Mouse (Mus musculus): Measurements from ENCODE around the gene Irak3. TPM values are rescaled to one million over a fixed set of nuclear protein-coding genes. Genes with fewer than 3 reads are reported as not detected.

The Irak3 gene
- total and polyA plus RNA-seq, 2 experiments from 2014 or later: 1.0 TPM; not detected in 1

DNA sequence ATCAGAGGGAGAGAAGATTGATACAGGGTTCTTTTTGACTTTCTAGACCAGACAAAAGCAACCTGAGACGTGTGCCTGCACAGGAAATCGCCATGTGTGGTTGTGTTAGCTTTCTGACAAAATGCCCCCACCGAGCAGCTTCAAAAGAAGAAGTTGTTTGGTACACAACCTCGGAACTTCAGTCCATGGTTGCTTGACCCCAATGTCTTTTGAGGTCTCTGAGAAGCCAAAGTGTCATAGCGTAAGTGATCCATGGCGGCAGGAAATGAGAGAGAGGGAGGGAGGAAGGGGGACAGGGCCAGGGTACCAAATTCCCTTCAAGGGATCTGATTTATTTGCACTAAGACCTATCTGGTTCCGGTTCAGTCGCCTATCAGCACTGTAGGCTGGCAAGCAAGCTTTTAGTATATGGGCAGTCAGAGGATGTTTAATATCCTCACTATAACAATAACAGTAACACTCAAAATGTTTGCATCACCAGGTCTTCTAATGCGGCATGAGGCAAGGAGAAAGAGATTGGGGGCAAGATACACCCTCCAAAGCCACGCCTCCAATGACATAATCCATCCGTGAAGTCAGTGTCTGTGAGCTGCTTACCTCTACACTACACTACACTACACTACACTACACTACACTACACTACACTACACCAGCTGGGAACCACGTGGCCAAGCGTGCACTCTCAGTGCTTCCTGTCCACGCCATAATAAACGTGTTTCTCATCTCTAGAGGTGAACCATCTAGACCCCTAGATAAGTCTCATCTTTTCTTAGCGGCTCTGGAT, 729 bp upstream of the Irak3 start:
- no peaks in the 10 kb centered on the region for H3K4me1 ChIP-seq (ENCODE audit: control insufficient read depth, insufficient read depth)
- TF ChIP-seq CTCF (IDR thresholded peaks at IDR 0.05; ENCODE audit: low read depth) (no peak), EP300 (IDR thresholded peaks at IDR 0.05; ENCODE audit: low read depth) (no peak)
- WGBS: 70% methylated on average over 16 of the region's 16 CpGs
- DNase-seq (ENCODE audit: low spot score) (no peak), ATAC-seq (ENCODE audit: insufficient read depth, low read depth) (no peak)
- no peaks in the 10 kb centered on the region for H3K27me3 ChIP-seq (ENCODE audit: control insufficient read depth, insufficient read depth, low read length)
- H3K4me3 ChIP-seq (ENCODE audit: low read depth, low read length): 0 out of 2 replicates have a peak overlapping the region, but pooled peaks have one; percentile 56
- H3K4me2 ChIP-seq (ENCODE audit: low read depth, low read length): peak overlapping the region; percentile 88; the same call in 1 of the 2 replicates
- H3K36me3 ChIP-seq (replicated peaks; ENCODE audit: control insufficient read depth, insufficient read depth, low read length): no peaks in the 10 kb centered on the region
- H3K27ac ChIP-seq (ENCODE audit: low read depth): no peak overlapping the region
- H3K9ac ChIP-seq (replicated peaks; ENCODE audit: low read depth, low read length): no peak overlapping the region
- H3K9me3 ChIP-seq (replicated peaks; ENCODE audit: control insufficient read depth, low read length): no peaks in the 10 kb centered on the region

- peak within 1 kb of the TSS; percentile 52 for H3K9ac ChIP-seq (replicated peaks; ENCODE audit: low read depth, low read length)
- 2% methylated on average over 65 of the region's 65 CpGs for WGBS
- DNase-seq (ENCODE audit: low spot score): peak; percentile 27
Measured at GRCm38 (mm10) chr10:120201131-120201921, 604 bp downstream of the Irak3 start, which contains the start of gene Tmbim4. Gene Tmbim4 (plus strand): TSS chr10:120201590.

DNA sequence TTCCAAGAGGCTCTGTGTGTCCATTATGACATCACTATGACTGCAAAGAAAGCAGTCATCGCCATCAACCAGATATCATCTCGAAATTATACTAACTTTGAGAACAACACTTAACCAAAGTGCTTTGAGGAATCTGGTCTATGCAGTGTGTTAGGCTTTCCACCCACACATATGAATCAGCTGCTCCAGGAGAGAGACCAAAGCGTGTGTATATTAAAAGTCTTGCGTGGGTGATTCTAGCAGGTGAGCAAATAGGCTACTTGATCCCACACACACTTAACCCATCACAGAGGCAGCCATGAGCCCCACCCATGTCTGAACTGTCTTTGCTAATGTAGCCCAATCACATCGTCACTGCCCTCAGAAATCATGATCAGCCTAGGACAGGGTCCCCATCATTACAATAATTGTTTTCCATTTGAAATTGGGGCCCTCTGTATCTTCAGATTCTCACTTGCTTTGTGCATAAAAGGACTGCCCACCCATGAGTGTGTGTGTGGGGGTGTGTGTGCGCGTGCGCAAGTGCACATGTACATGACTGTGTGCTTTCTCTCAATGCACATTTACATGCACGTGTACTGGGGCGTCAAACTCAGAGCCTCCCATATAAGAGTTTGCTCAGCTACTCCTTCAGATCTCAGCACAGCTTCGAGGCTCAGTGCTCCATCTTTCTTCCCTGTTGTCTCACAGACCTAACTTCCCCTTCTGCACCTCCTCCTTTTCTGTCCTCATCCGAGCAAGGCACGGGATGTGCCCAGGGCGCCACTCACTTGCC, 4.7 kb downstream of the Irak3 start:
- Histone ChIP-seq H3K27me3 (ENCODE audit: control insufficient read depth, insufficient read depth, low read length) (no peaks in the 10 kb centered on the region), H3K27ac (ENCODE audit: low read depth) (no peak overlapping the region), H3K4me2 (ENCODE audit: low read depth, low read length) (no peak overlapping the region), H3K36me3 (replicated peaks; ENCODE audit: control insufficient read depth, insufficient read depth, low read length) (no peaks in the 10 kb centered on the region), H3K9me3 (replicated peaks; ENCODE audit: control insufficient read depth, low read length) (no peaks in the 10 kb centered on the region), H3K9ac (replicated peaks; ENCODE audit: low read depth, low read length) (no peak overlapping the region), H3K4me1 (ENCODE audit: control insufficient read depth, insufficient read depth) (no peaks in the 10 kb centered on the region), H3K4me3 (ENCODE audit: low read depth, low read length) (no peak overlapping the region)
- ATAC-seq (ENCODE audit: insufficient read depth, low read depth) (no peak), DNase-seq (ENCODE audit: low spot score) (no peak)
- WGBS: 70% methylated on average over 14 of the region's 14 CpGs
- TF ChIP-seq EP300 (IDR thresholded peaks at IDR 0.05; ENCODE audit: low read depth) (no peak), CTCF (IDR thresholded peaks at IDR 0.05; ENCODE audit: low read depth) (no peak)

More at GRCm38 (mm10) chr10:120201131-120201921, 604 bp downstream of the Irak3 start, which contains the start of gene Tmbim4:
- Histone ChIP-seq H3K4me1 (ENCODE audit: control insufficient read depth, insufficient read depth) (no peaks in the 10 kb centered on the region), H3K27me3 (ENCODE audit: control insufficient read depth, insufficient read depth, low read length) (no peaks in the 10 kb centered on the region), H3K4me3 (ENCODE audit: low read depth, low read length) (peak within 1 kb of the TSS; percentile 56), H3K27ac (ENCODE audit: low read depth) (peak within 1 kb of the TSS; percentile 61), H3K9me3 (replicated peaks; ENCODE audit: control insufficient read depth, low read length) (no peaks in the 10 kb centered on the region), H3K4me2 (ENCODE audit: low read depth, low read length) (peak within 1 kb of the TSS; percentile 88), H3K36me3 (replicated peaks; ENCODE audit: control insufficient read depth, insufficient read depth, low read length) (no peaks in the 10 kb centered on the region)
- TF ChIP-seq CTCF (IDR thresholded peaks at IDR 0.05; ENCODE audit: low read depth) (no peak), EP300 (IDR thresholded peaks at IDR 0.05; ENCODE audit: low read depth) (no peak)
- peak; percentile 71 for ATAC-seq (ENCODE audit: insufficient read depth, low read depth)

DNA sequence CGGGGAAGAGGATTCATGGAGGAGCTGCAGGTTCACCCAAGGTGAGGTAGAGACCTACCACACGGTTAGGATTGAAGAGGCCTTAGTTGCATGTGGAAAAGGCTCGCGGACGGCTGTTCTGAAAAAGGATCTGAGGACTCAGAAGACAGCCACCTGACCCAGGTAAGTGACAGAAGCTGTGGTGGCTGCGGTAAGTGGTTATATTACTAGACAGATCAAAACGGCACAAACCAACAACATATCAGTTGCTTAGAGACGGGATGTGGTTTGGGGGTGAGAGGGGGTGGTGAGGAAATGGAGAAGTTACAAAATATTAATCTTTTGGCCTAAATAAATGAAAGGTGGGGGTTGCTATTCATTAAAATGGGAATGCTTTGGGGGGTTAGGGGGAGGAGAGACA, 8.7 kb downstream of the Irak3 start:
- ATAC-seq (ENCODE audit: insufficient read depth, low read depth): no peak
- H3K9ac ChIP-seq (replicated peaks; ENCODE audit: low read depth, low read length): no peak overlapping the region
- TF ChIP-seq CTCF (IDR thresholded peaks at IDR 0.05; ENCODE audit: low read depth): no peak
- no peak for TF ChIP-seq EP300 (IDR thresholded peaks at IDR 0.05; ENCODE audit: low read depth)
- H3K4me1 ChIP-seq (ENCODE audit: control insufficient read depth, insufficient read depth): no peaks in the 10 kb centered on the region
- H3K27me3 ChIP-seq (ENCODE audit: control insufficient read depth, insufficient read depth, low read length): no peaks in the 10 kb centered on the region
- H3K27ac ChIP-seq (ENCODE audit: low read depth): no peak overlapping the region
- H3K4me2 ChIP-seq (ENCODE audit: low read depth, low read length): no peak overlapping the region
- H3K4me3 ChIP-seq (ENCODE audit: low read depth, low read length): no peak overlapping the region
- H3K9me3 ChIP-seq (replicated peaks; ENCODE audit: control insufficient read depth, low read length): no peaks in the 10 kb centered on the region
- DNase-seq (ENCODE audit: low spot score): no peak
- WGBS: 85% methylated on average over 8 of the region's 8 CpGs
- H3K36me3 ChIP-seq (replicated peaks; ENCODE audit: control insufficient read depth, insufficient read depth, low read length): no peaks in the 10 kb centered on the region

DNA sequence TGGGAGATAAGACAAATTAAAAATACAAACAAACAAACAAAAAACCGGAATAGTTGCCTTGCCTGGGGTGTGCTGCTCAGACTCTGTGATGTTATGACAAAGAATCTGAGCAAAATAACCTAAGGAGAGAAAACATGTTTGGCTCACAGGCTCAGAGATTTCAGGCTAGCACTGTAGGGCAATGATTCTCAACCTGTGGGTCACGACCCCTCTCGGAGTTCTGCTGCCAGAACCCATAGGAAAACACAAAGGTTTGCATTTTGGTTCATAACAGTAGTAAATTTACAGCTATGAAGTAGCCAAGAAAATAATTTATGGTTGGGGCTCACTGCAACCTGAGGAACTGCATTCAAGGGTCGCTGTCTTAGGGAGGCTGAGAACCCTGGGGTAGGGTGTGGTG, 9.7 kb downstream of the Irak3 start:
- Histone ChIP-seq H3K4me2 (ENCODE audit: low read depth, low read length) (no peak overlapping the region), H3K9ac (replicated peaks; ENCODE audit: low read depth, low read length) (no peak overlapping the region)
- no peak for ATAC-seq (ENCODE audit: insufficient read depth, low read depth)

More for the DNA sequence above, 9.7 kb downstream of the Irak3 start:
- H3K27ac ChIP-seq (ENCODE audit: low read depth): no peak overlapping the region
- H3K4me1 ChIP-seq (ENCODE audit: control insufficient read depth, insufficient read depth): no peaks in the 10 kb centered on the region
- H3K4me3 ChIP-seq (ENCODE audit: low read depth, low read length): no peak overlapping the region
- no peaks in the 10 kb centered on the region for H3K36me3 ChIP-seq (replicated peaks; ENCODE audit: control insufficient read depth, insufficient read depth, low read length)
- TF ChIP-seq CTCF (IDR thresholded peaks at IDR 0.05; ENCODE audit: low read depth) (no peak), EP300 (IDR thresholded peaks at IDR 0.05; ENCODE audit: low read depth) (no peak)
- WGBS: 86% methylated on average over 4 of the region's 4 CpGs
- H3K9me3 ChIP-seq (replicated peaks; ENCODE audit: control insufficient read depth, low read length): no peaks in the 10 kb centered on the region
- no peak for DNase-seq (ENCODE audit: low spot score)
- no peaks in the 10 kb centered on the region for H3K27me3 ChIP-seq (ENCODE audit: control insufficient read depth, insufficient read depth, low read length)
